Mouse (Mus musculus) cerebellum, adult 2 months (tissue): ENCODE results near the gene Ppp2r3a. TPM values are rescaled to one million over a fixed set of nuclear protein-coding genes. Genes with fewer than 3 reads are reported as not detected.

Source experiments
- DNase-seq, 2 experiments: peaks; one replicate each; pipeline ENCODE4 v3.0.0; 2021
- H3K27ac ChIP-seq: fragments of 200-500 bp; 2 replicates; pipeline ENCODE4 v1.5.1; 2012; ENCODE audit warnings: low read length, control low read depth, inconsistent platforms; ENCODE audit not compliant: insufficient read depth
- H3K27me3 ChIP-seq: fragments of 200-500 bp; 2 replicates; pipeline ENCODE4 v1.6.1; 2012; ENCODE audit warnings: inconsistent platforms, mild to moderate bottlenecking, low read length, moderate library complexity; ENCODE audit not compliant: control insufficient read depth, insufficient read depth
- H3K4me1 ChIP-seq: fragments of 200-500 bp; 2 replicates; pipeline ENCODE4 v1.6.1; 2011; ENCODE audit warnings: low read length; ENCODE audit not compliant: control insufficient read depth, insufficient read depth
- H3K4me3 ChIP-seq: fragments of 200-500 bp; replicated peaks from 2 replicates; pipeline ENCODE3; 2011; ENCODE audit warnings: mild to moderate bottlenecking, low read depth, low read length, control low read depth; ENCODE audit not compliant: insufficient read depth
- CTCF ChIP-seq: fragments of 200-500 bp; IDR thresholded peaks from 2 replicates; pipeline ENCODE4 v1.5.1; 2011; ENCODE audit warnings: low read depth, mild to moderate bottlenecking, control low read depth, low read length, moderate library complexity, borderline replicate concordance; ENCODE audit not compliant: insufficient read depth
- POLR2A ChIP-seq: fragments of 200-500 bp; IDR thresholded peaks from 2 replicates; pipeline ENCODE4 v1.6.1; 2011; ENCODE audit warnings: low read length, control low read depth, borderline replicate concordance; ENCODE audit not compliant: insufficient read depth
- WGBS: fragments of 180-500 bp; shearing (Covaris S2); methylation state at CpG from one replicate; pipeline ENCODE4 v1.1.7; 2018; 5-methylcytosine and 5-hydroxymethylcytosine counted together
- polyA plus RNA-seq: library from polyadenylated mRNA; depleted of rRNA; stranded (reverse); fragments of >200 nt; gene quantifications from 2 replicates; pipeline ENCODE4 v1.2.3, GENCODE M21; 2012

Gene Ppp2r3a
- polyA plus RNA-seq, 1 experiment, result 18.8 TPM

DNA sequence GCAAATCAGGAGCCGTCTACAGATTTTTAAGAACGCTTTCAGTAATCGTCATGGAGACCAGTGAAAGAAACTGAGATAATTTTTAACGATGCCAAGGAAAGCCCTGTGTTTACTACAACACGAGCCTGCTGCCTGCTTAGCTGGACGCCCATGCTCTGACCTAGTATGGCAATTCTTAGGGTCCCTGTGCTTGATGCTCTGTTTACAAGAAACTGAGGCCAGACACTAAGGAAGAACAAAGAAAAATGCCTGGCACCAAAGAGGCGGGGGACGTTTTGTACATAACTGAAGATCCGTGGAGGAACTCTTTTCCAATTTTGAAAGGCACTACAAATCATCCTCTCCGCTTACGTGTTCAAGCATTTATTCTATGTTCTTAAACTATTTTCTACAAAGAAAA lies 1.1 kb downstream of the Ppp2r3a start:
- 2% methylated on average over 11 of the region's 11 CpGs for WGBS
- H3K4me3 ChIP-seq, result peak overlapping the region; percentile 86
- H3K4me1 ChIP-seq, result no peaks in the 10 kb centered on the region; the same call in 1 of the 2 replicates
- TF ChIP-seq CTCF, result no peak
- TF ChIP-seq POLR2A, result no peak
- H3K27me3 ChIP-seq, result no peaks in the 10 kb centered on the region
- no peak overlapping the region for H3K27ac ChIP-seq
- peak; percentile 18 to 25 for DNase-seq

GRCm38 (mm10) chr9:101249626-101250025 lies 2.0 kb downstream of the Ppp2r3a start:
- TF ChIP-seq POLR2A, result no peak
- TF ChIP-seq CTCF, result no peak
- 84% methylated on average over 4 of the region's 4 CpGs for WGBS
- DNase-seq, result no peak
- no peak overlapping the region for H3K4me3 ChIP-seq
- no peaks in the 10 kb centered on the region; the same call in 1 of the 2 replicates for H3K4me1 ChIP-seq
- H3K27ac ChIP-seq, result no peak overlapping the region
- no peaks in the 10 kb centered on the region for H3K27me3 ChIP-seq

- H3K4me1 ChIP-seq, result no peaks in the 10 kb centered on the region; the same call in 1 of the 2 replicates
- no peak for DNase-seq
- TF ChIP-seq POLR2A (no peak), CTCF (no peak)
- H3K27ac ChIP-seq, result no peak overlapping the region
- H3K4me3 ChIP-seq, result no peak overlapping the region
- 55% methylated on average over 7 of the region's 7 CpGs for WGBS
- H3K27me3 ChIP-seq, result no peaks in the 10 kb centered on the region
Measured at GRCm38 (mm10) chr9:101247541-101247940, 4.1 kb downstream of the Ppp2r3a start.

DNA sequence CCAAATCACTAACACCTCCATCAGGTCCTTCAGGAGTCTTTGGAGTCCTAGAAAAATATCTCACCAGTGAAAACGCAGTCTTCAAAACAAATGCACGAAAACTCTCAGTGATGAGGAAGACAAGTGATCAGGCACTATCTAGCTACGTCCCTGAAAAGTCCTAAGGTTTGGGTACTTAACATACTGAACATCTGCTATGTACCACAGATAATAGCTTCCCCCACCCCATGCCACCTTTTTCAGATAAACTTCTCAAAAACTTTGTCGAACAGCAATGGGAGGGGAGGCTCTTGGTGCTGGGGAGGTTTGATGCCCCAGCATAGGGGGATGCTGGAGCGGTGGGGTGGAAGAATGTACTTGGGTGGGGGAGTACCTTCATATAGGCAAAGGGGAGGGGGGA lies 6.1 kb downstream of the Ppp2r3a start:
- Histone ChIP-seq H3K27ac (no peak overlapping the region), H3K27me3 (no peaks in the 10 kb centered on the region), H3K4me1 (no peaks in the 10 kb centered on the region; the same call in 1 of the 2 replicates), H3K4me3 (no peak overlapping the region)
- WGBS, result 97% methylated on average over 5 of the region's 5 CpGs
- no peak for TF ChIP-seq POLR2A
- DNase-seq, result no peak

DNA sequence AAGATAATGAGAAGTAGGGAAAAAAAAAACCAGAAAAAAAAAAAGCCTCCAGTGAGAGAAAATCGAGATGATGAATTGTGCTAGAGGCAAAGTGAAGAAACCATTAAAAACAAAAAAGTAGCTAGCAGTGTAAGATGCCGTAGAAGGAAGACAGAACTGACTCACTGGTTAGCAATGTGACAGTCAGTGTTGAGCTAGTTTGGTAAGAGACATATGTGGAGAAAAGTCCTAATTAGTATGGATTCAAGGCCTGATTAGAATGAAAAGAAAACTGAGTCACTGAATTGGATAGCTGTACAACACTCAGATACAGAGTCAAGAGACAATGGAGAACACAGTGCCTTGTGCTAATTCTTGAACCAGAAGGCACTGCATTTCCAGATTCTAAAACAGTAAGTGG lies 7.9 kb downstream of the Ppp2r3a start:
- Histone ChIP-seq H3K27me3 (no peaks in the 10 kb centered on the region), H3K27ac (no peak overlapping the region), H3K4me3 (no peak overlapping the region), H3K4me1 (no peaks in the 10 kb centered on the region)
- 72% methylated on average over 2 of the region's 2 CpGs for WGBS
- TF ChIP-seq POLR2A, result no peak
- no peak for TF ChIP-seq CTCF
- DNase-seq, result no peak

- no peaks in the 10 kb centered on the region for H3K27me3 ChIP-seq
- TF ChIP-seq CTCF (no peak), POLR2A (no peak)
- H3K27ac ChIP-seq, result no peak overlapping the region
- DNase-seq, result no peak
- WGBS, result 83% methylated on average over 3 of the region's 3 CpGs
- H3K4me1 ChIP-seq, result no peaks in the 10 kb centered on the region
- no peak overlapping the region for H3K4me3 ChIP-seq
Measured at GRCm38 (mm10) chr9:101240161-101240560, 11.4 kb downstream of the Ppp2r3a start.

DNA sequence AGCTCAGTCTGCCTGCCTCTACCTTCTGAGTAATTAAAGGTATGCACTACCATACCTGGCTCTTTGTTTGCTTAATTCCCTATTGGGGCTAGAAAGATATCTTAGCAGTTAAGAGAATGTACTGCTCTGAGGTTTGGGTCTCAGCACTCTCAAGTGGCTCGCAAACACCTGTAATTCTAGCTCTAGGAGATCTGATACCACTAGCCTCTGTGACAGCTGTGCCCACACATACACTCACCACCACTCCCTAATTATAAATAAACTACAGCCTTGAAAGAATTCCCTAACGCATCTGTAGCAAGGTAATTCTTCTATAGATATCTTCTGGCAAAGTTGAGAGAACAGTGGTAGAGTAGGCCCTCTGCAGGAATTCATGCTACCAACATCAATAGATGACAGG lies 15.8 kb downstream of the Ppp2r3a start:
- H3K4me1 ChIP-seq, result no peaks in the 10 kb centered on the region
- 93% methylated on average over 2 of the region's 2 CpGs for WGBS
- H3K27ac ChIP-seq, result no peak overlapping the region
- TF ChIP-seq POLR2A (no peak), CTCF (no peak)
- no peaks in the 10 kb centered on the region for H3K27me3 ChIP-seq
- no peak overlapping the region for H3K4me3 ChIP-seq
- DNase-seq, result no peak

GRCm38 (mm10) chr9:101232034-101232433 lies 19.6 kb downstream of the Ppp2r3a start:
- no peak overlapping the region for H3K4me3 ChIP-seq
- 70% methylated on average over 6 of the region's 6 CpGs for WGBS

More at GRCm38 (mm10) chr9:101232034-101232433, 19.6 kb downstream of the Ppp2r3a start:
- Histone ChIP-seq H3K4me1 (no peaks in the 10 kb centered on the region), H3K27me3 (no peaks in the 10 kb centered on the region), H3K27ac (no peak overlapping the region)
- no peak for DNase-seq
- TF ChIP-seq POLR2A, result no peak
- no peak for TF ChIP-seq CTCF
